Mouse (Mus musculus) myocyte (in vitro differentiated cells): ENCODE data around the gene Adat1. TPM values are rescaled to one million over a fixed set of nuclear protein-coding genes. Genes with fewer than 3 reads are reported as not detected.

Experiments used
- H3K27me3 ChIP-seq: one replicate; pipeline ENCODE4 v1.6.1; 2011; ENCODE audit not compliant: control insufficient read depth, insufficient read depth, insufficient read length
- H3K36me3 ChIP-seq: one replicate; pipeline ENCODE4 v1.6.1; 2011; ENCODE audit not compliant: control insufficient read depth, insufficient read depth
- H3K4me2 ChIP-seq: one replicate; pipeline ENCODE4 v1.6.1; 2011; ENCODE audit warnings: low read depth, control low read depth
- H3K4me3 ChIP-seq: one replicate; pipeline ENCODE4 v1.5.1; 2011; ENCODE audit warnings: mild to moderate bottlenecking, control low read depth, moderate library complexity
- H3K79me2 ChIP-seq: one replicate; pipeline ENCODE4 v1.6.1; 2011; ENCODE audit not compliant: control insufficient read depth, insufficient read depth
- H3ac ChIP-seq: one replicate; pipeline ENCODE4 v1.6.1; 2011; ENCODE audit not compliant: control insufficient read depth, insufficient read length
- CEBPB ChIP-seq: IDR thresholded peaks from 2 replicates; pipeline ENCODE4 v1.6.1; 2011; ENCODE audit warnings: mild to moderate bottlenecking, moderate library complexity; ENCODE audit not compliant: poor library complexity, insufficient read depth, severe bottlenecking
- E2F4 ChIP-seq: IDR thresholded peaks from one replicate; pipeline ENCODE4 v1.6.1; 2011; ENCODE audit warnings: mild to moderate bottlenecking, control low read depth, moderate library complexity; ENCODE audit not compliant: insufficient read depth
- MAX ChIP-seq: IDR thresholded peaks from one replicate; pipeline ENCODE4 v1.6.1; 2011; ENCODE audit warnings: low read depth, mild to moderate bottlenecking, control low read depth
- MYOD1 ChIP-seq, 3 experiments: IDR thresholded peaks; one replicate each; pipeline ENCODE4 v1.6.1; 2011; ENCODE audit warnings: control low read depth in 2 of 3, low read depth in 2 of 3, mild to moderate bottlenecking in 2 of 3, moderate library complexity in 1 of 3; ENCODE audit not compliant: insufficient read length in 2 of 3, control insufficient read depth in 1 of 3
- MYOG ChIP-seq, 3 experiments: IDR thresholded peaks; one replicate each; pipeline ENCODE4 v1.6.1; 2011; ENCODE audit warnings: control low read depth in 2 of 3, low read depth in 2 of 3, mild to moderate bottlenecking in 2 of 3; ENCODE audit not compliant: insufficient read length in 2 of 3, control insufficient read depth in 1 of 3, insufficient read depth in 1 of 3
- POLR2A ChIP-seq: IDR thresholded peaks from one replicate; pipeline ENCODE4 v1.6.1; 2011; ENCODE audit warnings: low read depth, mild to moderate bottlenecking, control low read depth, moderate library complexity; ENCODE audit not compliant: insufficient read length
- POLR2AphosphoS2 ChIP-seq: IDR thresholded peaks from one replicate; pipeline ENCODE4 v1.6.1; 2011; ENCODE audit warnings: low read depth, control low read depth; ENCODE audit not compliant: insufficient read length
- REST ChIP-seq: IDR thresholded peaks from one replicate; pipeline ENCODE4 v1.6.1; 2011; ENCODE audit warnings: mild to moderate bottlenecking, control low read depth, moderate library complexity; ENCODE audit not compliant: insufficient read depth, insufficient read length
- SRF ChIP-seq: IDR thresholded peaks from one replicate; pipeline ENCODE4 v1.6.1; 2011; ENCODE audit warnings: low read depth; ENCODE audit not compliant: control insufficient read depth, insufficient read length
- TCF12 ChIP-seq: IDR thresholded peaks from one replicate; pipeline ENCODE4 v1.6.1; 2011; ENCODE audit warnings: mild to moderate bottlenecking, control low read depth; ENCODE audit not compliant: poor library complexity, insufficient read depth, severe bottlenecking
- TCF3 ChIP-seq: IDR thresholded peaks from one replicate; pipeline ENCODE4 v1.6.1; 2011; ENCODE audit warnings: low read depth, control low read depth; ENCODE audit not compliant: insufficient read length
- USF1 ChIP-seq: IDR thresholded peaks from one replicate; pipeline ENCODE4 v1.6.1; 2011; ENCODE audit warnings: low read depth, mild to moderate bottlenecking, control low read depth, moderate library complexity
- polyA plus RNA-seq: library from polyadenylated mRNA; unstranded; fragments of >200 nt; fragmentation: generic; extraction: Trizol; gene quantifications from one replicate; pipeline ENCODE4 v1.2.1, GENCODE M21; 2012; ENCODE audit warnings: missing spikeins

Adat1 gene
- polyA plus RNA-seq, 1 experiment = 2.8 TPM

DNA sequence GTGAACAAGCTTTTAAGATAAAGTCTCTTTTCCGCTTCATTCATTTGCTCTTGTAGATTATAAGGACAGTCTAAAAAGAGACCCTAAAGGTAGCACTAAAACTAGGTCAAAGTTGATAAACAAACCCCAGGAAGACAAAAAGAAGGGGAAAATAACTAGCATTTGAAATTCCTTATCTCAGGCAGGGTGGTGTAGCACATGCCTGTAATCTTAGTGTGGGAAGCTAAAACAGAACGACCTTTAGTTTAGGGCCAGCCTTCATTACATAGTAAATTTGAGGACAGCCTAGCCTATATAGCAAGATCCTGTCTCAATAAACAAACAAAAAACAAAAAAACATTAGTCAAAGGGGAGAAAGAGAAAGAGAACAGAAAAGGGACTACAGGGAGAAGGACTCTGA lies 15.6 kb upstream of the Adat1 start:
- H3K4me2 ChIP-seq = no peak overlapping the region
- H3K27me3 ChIP-seq = no peaks in the 10 kb centered on the region
- H3K79me2 ChIP-seq = peaks cover 56% of the 10 kb centered on the region
- peaks cover 2% of the 10 kb centered on the region for H3K36me3 ChIP-seq
- TF ChIP-seq MYOG (IDR thresholded peaks at IDR 0.05; ENCODE audit: control insufficient read depth in 1 of 3, insufficient read depth in 1 of 3, insufficient read length in 2 of 3, low read depth in 2 of 3) = no peak
- no peak for TF ChIP-seq TCF3
- no peak for TF ChIP-seq TCF12
- no peak for TF ChIP-seq MAX
- no peak for TF ChIP-seq POLR2AphosphoS2
- TF ChIP-seq SRF = no peak
- no peak for TF ChIP-seq CEBPB
- no peak for TF ChIP-seq MYOD1 (IDR thresholded peaks at IDR 0.05; ENCODE audit: control insufficient read depth in 1 of 3, insufficient read length in 2 of 3, low read depth in 2 of 3)
- no peak for TF ChIP-seq REST
- no peak for TF ChIP-seq E2F4
- TF ChIP-seq POLR2A = no peak
- no peak for TF ChIP-seq USF1
- H3K4me3 ChIP-seq = no peak overlapping the region
- no peak overlapping the region for H3ac ChIP-seq

DNA sequence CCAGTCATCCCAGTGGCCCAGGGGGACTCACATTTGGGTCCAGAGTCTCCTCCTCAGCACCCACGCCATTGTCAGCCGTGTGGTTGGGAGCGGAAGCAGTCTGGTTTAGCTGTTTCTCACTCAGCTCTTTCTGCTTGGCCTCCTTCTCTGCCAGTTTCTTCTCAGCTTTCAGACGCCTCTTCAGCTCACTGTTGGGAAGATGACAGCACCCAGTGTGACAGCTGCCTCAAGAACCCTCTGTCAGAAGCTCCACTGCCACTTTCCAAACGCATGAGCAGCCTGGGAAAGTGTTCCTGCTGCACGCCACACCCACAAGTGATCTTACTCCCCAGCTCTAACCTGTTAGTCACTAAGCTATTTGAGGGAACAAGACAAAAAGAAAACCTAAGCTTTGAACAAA lies 13.5 kb upstream of the Adat1 start:
- TF ChIP-seq E2F4 = no peak
- TF ChIP-seq MYOD1 (IDR thresholded peaks at IDR 0.05; ENCODE audit: control insufficient read depth in 1 of 3, insufficient read length in 2 of 3, low read depth in 2 of 3) = peak; percentile 37 to 74 (median 73)
- TF ChIP-seq MYOG (IDR thresholded peaks at IDR 0.05; ENCODE audit: control insufficient read depth in 1 of 3, insufficient read depth in 1 of 3, insufficient read length in 2 of 3, low read depth in 2 of 3) = peak in 2 of 3 experiments; percentile 80 to 89
- TF ChIP-seq POLR2A = peak; percentile 14
- H3K36me3 ChIP-seq = peaks cover 23% of the 10 kb centered on the region
- peaks cover 42% of the 10 kb centered on the region for H3K79me2 ChIP-seq
- no peaks in the 10 kb centered on the region for H3K27me3 ChIP-seq
- peak overlapping the region; percentile 53 for H3K4me2 ChIP-seq
- H3K4me3 ChIP-seq = no peak overlapping the region
- H3ac ChIP-seq = no peak overlapping the region

DNA sequence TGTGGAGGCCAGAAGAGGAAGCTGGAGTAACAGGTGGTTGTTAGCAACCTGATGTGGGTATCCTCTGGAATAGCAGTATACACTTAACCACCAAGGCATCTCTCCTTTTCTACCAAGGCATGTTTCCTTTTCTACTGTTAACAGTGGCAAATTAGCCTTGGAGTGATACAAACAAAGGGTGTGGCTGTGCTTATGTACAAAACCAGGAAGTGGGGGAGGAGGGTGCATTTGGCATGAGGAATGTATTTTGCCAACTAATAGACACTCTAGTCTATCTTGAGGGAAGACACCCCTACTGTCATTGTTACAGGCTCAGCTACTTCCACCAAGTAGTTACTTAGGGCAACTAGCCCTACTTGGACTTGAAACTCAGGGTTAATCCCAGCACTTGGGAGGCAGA lies 12.7 kb upstream of the Adat1 start:
- TF ChIP-seq POLR2A = no peak
- no peak for TF ChIP-seq E2F4
- no peak overlapping the region for H3ac ChIP-seq
- no peak overlapping the region for H3K4me3 ChIP-seq
- H3K79me2 ChIP-seq = peaks cover 34% of the 10 kb centered on the region
- H3K27me3 ChIP-seq = no peaks in the 10 kb centered on the region
- H3K4me2 ChIP-seq = peak overlapping the region; percentile 53
- peaks cover 32% of the 10 kb centered on the region for H3K36me3 ChIP-seq

DNA sequence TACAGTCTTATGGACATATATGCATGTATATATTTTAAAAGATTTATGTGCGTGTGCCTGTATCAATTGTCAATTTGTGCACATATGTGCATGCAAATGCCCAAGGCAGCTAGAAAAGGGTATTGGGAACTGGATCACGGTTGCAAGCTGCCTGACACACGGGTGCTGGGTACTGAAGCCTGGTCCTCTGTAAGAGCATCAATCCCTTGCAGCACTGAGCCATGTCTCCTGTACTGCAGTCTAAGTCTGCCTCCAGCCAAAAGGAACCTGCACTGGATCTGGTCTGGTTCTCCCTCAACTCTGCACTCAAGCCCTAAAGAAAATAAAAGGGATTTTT lies 569 bp upstream of the Adat1 start:
- no peak overlapping the region for H3ac ChIP-seq
- no peaks in the 10 kb centered on the region for H3K27me3 ChIP-seq
- TF ChIP-seq MAX (no peak), CEBPB (no peak), REST (no peak), MYOG (IDR thresholded peaks at IDR 0.05; ENCODE audit: control insufficient read depth in 1 of 3, insufficient read depth in 1 of 3, insufficient read length in 2 of 3, low read depth in 2 of 3) (no peak), SRF (no peak), POLR2AphosphoS2 (no peak), POLR2A (no peak), MYOD1 (IDR thresholded peaks at IDR 0.05; ENCODE audit: control insufficient read depth in 1 of 3, insufficient read length in 2 of 3, low read depth in 2 of 3) (no peak), USF1 (no peak), TCF3 (no peak), E2F4 (no peak), TCF12 (no peak)
- no peak overlapping the region for H3K4me2 ChIP-seq
- H3K4me3 ChIP-seq = peak overlapping the region; percentile 72
- peaks cover 5% of the 10 kb centered on the region for H3K79me2 ChIP-seq
- H3K36me3 ChIP-seq = peaks cover 14% of the 10 kb centered on the region

DNA sequence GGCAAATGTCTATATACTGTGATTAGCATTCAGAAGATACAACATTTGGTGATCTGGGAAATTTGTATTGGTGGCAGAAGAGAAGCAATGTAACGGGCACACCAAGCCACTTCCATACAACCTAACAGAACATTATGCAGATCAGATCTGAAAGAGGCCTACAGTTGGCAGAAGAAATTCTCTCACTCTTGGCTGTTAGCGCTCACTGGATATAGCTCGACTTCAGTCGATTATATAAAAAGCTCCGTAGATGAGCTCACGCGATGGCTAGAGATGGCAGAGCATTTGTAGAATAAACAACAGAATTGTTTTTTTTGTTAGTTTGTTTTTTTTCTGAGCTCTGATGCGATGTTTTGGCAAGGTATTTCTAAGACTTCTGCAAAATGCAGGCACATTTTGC lies 824 bp downstream of the Adat1 start:
- TF ChIP-seq POLR2A = no peak
- no peak for TF ChIP-seq MYOG (IDR thresholded peaks at IDR 0.05; ENCODE audit: control insufficient read depth in 1 of 3, insufficient read depth in 1 of 3, insufficient read length in 2 of 3, low read depth in 2 of 3)
- TF ChIP-seq MAX = no peak
- no peak for TF ChIP-seq REST
- TF ChIP-seq MYOD1 (IDR thresholded peaks at IDR 0.05; ENCODE audit: control insufficient read depth in 1 of 3, insufficient read length in 2 of 3, low read depth in 2 of 3) = no peak
- TF ChIP-seq USF1 = no peak
- Histone ChIP-seq H3K4me2 (peak overlapping the region; percentile 73), H3K36me3 (peaks cover 14% of the 10 kb centered on the region), H3K79me2 (peaks cover 5% of the 10 kb centered on the region), H3K4me3 (peak overlapping the region; percentile 72), H3K27me3 (no peaks in the 10 kb centered on the region), H3ac (peak overlapping the region; percentile 9)

DNA sequence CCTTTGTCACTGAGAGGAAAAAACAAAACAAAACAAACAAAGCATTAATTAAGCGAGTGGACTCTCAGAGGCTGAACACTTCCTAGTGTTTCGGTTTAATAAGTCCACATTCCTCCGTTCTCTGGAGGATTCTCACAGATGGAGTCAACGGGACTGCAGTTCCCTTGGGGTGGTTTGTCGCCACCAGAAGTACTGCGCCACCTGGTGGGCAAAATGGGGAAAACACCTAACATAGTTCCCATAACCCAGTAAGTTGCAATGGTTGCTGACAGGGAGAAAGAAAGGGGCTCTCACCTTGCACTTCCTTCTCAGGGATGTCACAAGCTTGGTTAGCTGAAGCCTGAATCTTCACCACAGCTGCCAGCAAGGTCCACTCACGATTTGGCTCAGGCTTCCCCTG lies 2.2 kb downstream of the Adat1 start:
- Histone ChIP-seq H3K4me3 (no peak overlapping the region), H3K36me3 (peaks cover 26% of the 10 kb centered on the region), H3K27me3 (no peaks in the 10 kb centered on the region), H3K4me2 (no peak overlapping the region), H3ac (no peak overlapping the region), H3K79me2 (peaks cover 5% of the 10 kb centered on the region)
- TF ChIP-seq MYOD1 (IDR thresholded peaks at IDR 0.05; ENCODE audit: control insufficient read depth in 1 of 3, insufficient read length in 2 of 3, low read depth in 2 of 3) (no peak), TCF3 (no peak)
